Mouse (Mus musculus): ENCODE measurements around the gene Gnai3. TPM values are rescaled to one million over a fixed set of nuclear protein-coding genes. Genes with fewer than 3 reads are reported as not detected.
A peak's percentile ranks its signal among the peaks of the same experiment; 100 is the strongest.

The Gnai3 gene
- polyA plus RNA-seq, 1 experiment from 2014 or later, result 177 TPM

GRCm38 (mm10) chr3:108105281-108105680, 40.7 kb downstream of the Gnai3 start:
- no peaks in the 10 kb centered on the region for H3K27me3 ChIP-seq (ENCODE audit: control insufficient read depth, insufficient read depth, low read length)
- H3K9ac ChIP-seq (ENCODE audit: low read length), result no peak overlapping the region

GRCm38 (mm10) chr3:108102075-108102474, 43.9 kb downstream of the Gnai3 start:
- no peaks in the 10 kb centered on the region for H3K27me3 ChIP-seq (ENCODE audit: control insufficient read depth, insufficient read depth, low read length)
- no peak overlapping the region for H3K4me3 ChIP-seq (replicated peaks; ENCODE audit: low read length)
- H3K27ac ChIP-seq (ENCODE audit: low read length), result no peak overlapping the region
- no peak for ATAC-seq (ENCODE audit: insufficient read depth, low FRiP score)
- 82% methylated on average over 6 of the region's 6 CpGs for WGBS
- peaks cover under 1% of the 10 kb centered on the region; the same call in 1 of the 2 replicates for H3K4me1 ChIP-seq (ENCODE audit: control insufficient read depth, insufficient read depth, low read length)
- no peak overlapping the region for H3K4me2 ChIP-seq (ENCODE audit: low read depth, low read length)
- H3K9me3 ChIP-seq (replicated peaks; ENCODE audit: control insufficient read depth, low read length), result no peaks in the 10 kb centered on the region
- H3K9ac ChIP-seq (ENCODE audit: low read length), result no peak overlapping the region
- H3K36me3 ChIP-seq (ENCODE audit: control insufficient read depth, insufficient read depth, low read length), result no peaks in the 10 kb centered on the region

More at GRCm38 (mm10) chr3:108105281-108105680, 40.7 kb downstream of the Gnai3 start:
- no peaks in the 10 kb centered on the region for H3K9me3 ChIP-seq (replicated peaks; ENCODE audit: control insufficient read depth, low read length)
- ATAC-seq (ENCODE audit: insufficient read depth, low FRiP score), result no peak
- H3K4me1 ChIP-seq (ENCODE audit: control insufficient read depth, insufficient read depth, low read length), result no peaks in the 10 kb centered on the region
- H3K4me2 ChIP-seq (ENCODE audit: low read depth, low read length), result no peak overlapping the region
- H3K36me3 ChIP-seq (ENCODE audit: control insufficient read depth, insufficient read depth, low read length), result peaks cover 22% of the 10 kb centered on the region
- H3K27ac ChIP-seq (ENCODE audit: low read length), result no peak overlapping the region
- 82% methylated on average over 3 of the region's 3 CpGs for WGBS
- no peak overlapping the region for H3K4me3 ChIP-seq (replicated peaks; ENCODE audit: low read length)

- Histone ChIP-seq H3K4me3 (replicated peaks; ENCODE audit: low read length) (no peak overlapping the region), H3K9ac (ENCODE audit: low read length) (no peak overlapping the region), H3K36me3 (ENCODE audit: control insufficient read depth, insufficient read depth, low read length) (no peaks in the 10 kb centered on the region), H3K4me2 (ENCODE audit: low read depth, low read length) (no peak overlapping the region), H3K9me3 (replicated peaks; ENCODE audit: control insufficient read depth, low read length) (no peaks in the 10 kb centered on the region), H3K27ac (ENCODE audit: low read length) (no peak overlapping the region), H3K4me1 (ENCODE audit: control insufficient read depth, insufficient read depth, low read length) (peaks cover 4% of the 10 kb centered on the region; the same call in 1 of the 2 replicates), H3K27me3 (ENCODE audit: control insufficient read depth, insufficient read depth, low read length) (no peaks in the 10 kb centered on the region)
- no peak for ATAC-seq (ENCODE audit: insufficient read depth, low FRiP score)
- 40% methylated on average over 3 of the region's 3 CpGs for WGBS
Measured at GRCm38 (mm10) chr3:108101594-108101993, 44.4 kb downstream of the Gnai3 start.

GRCm38 (mm10) chr3:108098316-108098715, 47.6 kb downstream of the Gnai3 start:
- Histone ChIP-seq H3K36me3 (ENCODE audit: control insufficient read depth, insufficient read depth, low read length) (no peaks in the 10 kb centered on the region), H3K9me3 (replicated peaks; ENCODE audit: control insufficient read depth, low read length) (no peaks in the 10 kb centered on the region), H3K27me3 (ENCODE audit: control insufficient read depth, insufficient read depth, low read length) (no peaks in the 10 kb centered on the region), H3K4me2 (ENCODE audit: low read depth, low read length) (no peak overlapping the region), H3K4me1 (ENCODE audit: control insufficient read depth, insufficient read depth, low read length) (peaks cover 4% of the 10 kb centered on the region; the same call in 1 of the 2 replicates), H3K4me3 (replicated peaks; ENCODE audit: low read length) (no peak overlapping the region), H3K27ac (ENCODE audit: low read length) (no peak overlapping the region), H3K9ac (ENCODE audit: low read length) (no peak overlapping the region)
- WGBS, result 68% methylated on average over 6 of the region's 6 CpGs
- peak; percentile 52; the same call in 1 of the 2 replicates for ATAC-seq (ENCODE audit: insufficient read depth, low FRiP score)

- no peaks in the 10 kb centered on the region for H3K9me3 ChIP-seq (replicated peaks; ENCODE audit: control insufficient read depth, low read length)
- no peak overlapping the region for H3K4me2 ChIP-seq (ENCODE audit: low read depth, low read length)
- no peak overlapping the region for H3K27ac ChIP-seq (ENCODE audit: low read length)
- H3K36me3 ChIP-seq (ENCODE audit: control insufficient read depth, insufficient read depth, low read length), result no peaks in the 10 kb centered on the region
- 82% methylated on average over 8 of the region's 8 CpGs for WGBS
- no peak for ATAC-seq (ENCODE audit: insufficient read depth, low FRiP score)
- no peak overlapping the region for H3K4me3 ChIP-seq (replicated peaks; ENCODE audit: low read length)
- H3K27me3 ChIP-seq (ENCODE audit: control insufficient read depth, insufficient read depth, low read length), result no peaks in the 10 kb centered on the region
- peaks cover 4% of the 10 kb centered on the region; the same call in 1 of the 2 replicates for H3K4me1 ChIP-seq (ENCODE audit: control insufficient read depth, insufficient read depth, low read length)
- H3K9ac ChIP-seq (ENCODE audit: low read length), result no peak overlapping the region
Measured at GRCm38 (mm10) chr3:108097656-108098055, 48.3 kb downstream of the Gnai3 start.

- no peak overlapping the region for H3K27ac ChIP-seq (ENCODE audit: low read length)
- no peaks in the 10 kb centered on the region for H3K36me3 ChIP-seq (ENCODE audit: control insufficient read depth, insufficient read depth, low read length)
- peak; percentile 39; the same call in 1 of the 2 replicates for ATAC-seq (ENCODE audit: insufficient read depth, low FRiP score)
- H3K27me3 ChIP-seq (ENCODE audit: control insufficient read depth, insufficient read depth, low read length), result no peaks in the 10 kb centered on the region
- 63% methylated on average over 10 of the region's 10 CpGs for WGBS
- H3K9ac ChIP-seq (ENCODE audit: low read length), result no peak overlapping the region
- H3K9me3 ChIP-seq (replicated peaks; ENCODE audit: control insufficient read depth, low read length), result no peaks in the 10 kb centered on the region
- H3K4me2 ChIP-seq (ENCODE audit: low read depth, low read length), result no peak overlapping the region
- H3K4me3 ChIP-seq (replicated peaks; ENCODE audit: low read length), result no peak overlapping the region
- H3K4me1 ChIP-seq (ENCODE audit: control insufficient read depth, insufficient read depth, low read length), result peaks cover 4% of the 10 kb centered on the region; the same call in 1 of the 2 replicates
Measured at GRCm38 (mm10) chr3:108096726-108097125, 49.2 kb downstream of the Gnai3 start.

GRCm38 (mm10) chr3:108096226-108096625, 49.7 kb downstream of the Gnai3 start:
- no peak for ATAC-seq (ENCODE audit: insufficient read depth, low FRiP score)
- WGBS, result 54% methylated on average over 8 of the region's 8 CpGs
- H3K4me1 ChIP-seq (ENCODE audit: control insufficient read depth, insufficient read depth, low read length), result peaks cover 4% of the 10 kb centered on the region; the same call in 1 of the 2 replicates
- H3K36me3 ChIP-seq (ENCODE audit: control insufficient read depth, insufficient read depth, low read length), result no peaks in the 10 kb centered on the region
- no peak overlapping the region for H3K4me2 ChIP-seq (ENCODE audit: low read depth, low read length)
- no peak overlapping the region for H3K27ac ChIP-seq (ENCODE audit: low read length)
- H3K9ac ChIP-seq (ENCODE audit: low read length), result no peak overlapping the region
- H3K27me3 ChIP-seq (ENCODE audit: control insufficient read depth, insufficient read depth, low read length), result no peaks in the 10 kb centered on the region
- no peak overlapping the region for H3K4me3 ChIP-seq (replicated peaks; ENCODE audit: low read length)
- H3K9me3 ChIP-seq (replicated peaks; ENCODE audit: control insufficient read depth, low read length), result no peaks in the 10 kb centered on the region

- WGBS, result 93% methylated on average over 12 of the region's 12 CpGs
- Histone ChIP-seq H3K9ac (ENCODE audit: low read length) (no peak overlapping the region), H3K36me3 (ENCODE audit: control insufficient read depth, insufficient read depth, low read length) (no peaks in the 10 kb centered on the region), H3K9me3 (replicated peaks; ENCODE audit: control insufficient read depth, low read length) (no peaks in the 10 kb centered on the region), H3K27me3 (ENCODE audit: control insufficient read depth, insufficient read depth, low read length) (no peaks in the 10 kb centered on the region), H3K4me2 (ENCODE audit: low read depth, low read length) (no peak overlapping the region), H3K4me3 (replicated peaks; ENCODE audit: low read length) (no peak overlapping the region), H3K4me1 (ENCODE audit: control insufficient read depth, insufficient read depth, low read length) (peaks cover 8% of the 10 kb centered on the region; the same call in 1 of the 2 replicates), H3K27ac (ENCODE audit: low read length) (no peak overlapping the region)
- no peak for ATAC-seq (ENCODE audit: insufficient read depth, low FRiP score)
Measured at GRCm38 (mm10) chr3:108094976-108095760, 50.8 kb downstream of the Gnai3 start.

- Histone ChIP-seq H3K27ac (ENCODE audit: low read length) (no peak overlapping the region), H3K4me3 (replicated peaks; ENCODE audit: low read length) (no peak overlapping the region), H3K9me3 (replicated peaks; ENCODE audit: control insufficient read depth, low read length) (no peaks in the 10 kb centered on the region), H3K9ac (ENCODE audit: low read length) (no peak overlapping the region), H3K27me3 (ENCODE audit: control insufficient read depth, insufficient read depth, low read length) (no peaks in the 10 kb centered on the region), H3K36me3 (ENCODE audit: control insufficient read depth, insufficient read depth, low read length) (no peaks in the 10 kb centered on the region), H3K4me1 (ENCODE audit: control insufficient read depth, insufficient read depth, low read length) (peaks cover 17% of the 10 kb centered on the region), H3K4me2 (ENCODE audit: low read depth, low read length) (no peak overlapping the region)
- WGBS, result 88% methylated on average over 1 of the region's 1 CpGs
- no peak for ATAC-seq (ENCODE audit: insufficient read depth, low FRiP score)
Measured at GRCm38 (mm10) chr3:108094146-108094545, 51.8 kb downstream of the Gnai3 start.

Measured in stomach, embryonic 16.5 days (tissue).